Mouse (Mus musculus) intestine, postnatal 0 days (tissue): ENCODE measurements around the gene Enc1. TPM values are rescaled to one million over a fixed set of nuclear protein-coding genes. Genes with fewer than 3 reads are reported as not detected.

Source experiments
- ATAC-seq: fragments of 200-750 bp; cut with Nextera tagmentation; 2 replicates; pipeline ENCODE4 v1.8.0; 2017; ENCODE audit warnings: mild to moderate bottlenecking, moderate TSS enrichment, moderate library complexity
- H3K27ac ChIP-seq: fragments of 300-500 bp; sonication (generic); 2 replicates; pipeline ENCODE4 v1.5.1; 2014; ENCODE audit warnings: mild to moderate bottlenecking, low read depth, low read length, moderate library complexity
- H3K27me3 ChIP-seq: fragments of 300-500 bp; sonication (generic); replicated peaks from 2 replicates; pipeline ENCODE4 v1.6.1; 2014; ENCODE audit warnings: low read length, mixed read lengths; ENCODE audit not compliant: control insufficient read depth, insufficient read depth
- H3K36me3 ChIP-seq: fragments of 300-500 bp; sonication (generic); 2 replicates; pipeline ENCODE4 v1.6.1; 2014; ENCODE audit warnings: mild to moderate bottlenecking, moderate library complexity; ENCODE audit not compliant: control insufficient read depth, insufficient read depth
- H3K4me1 ChIP-seq: fragments of 300-500 bp; sonication (generic); replicated peaks from 2 replicates; pipeline ENCODE4 v1.6.1; 2014; ENCODE audit warnings: antibody characterized with exemption, low read length, mixed read lengths; ENCODE audit not compliant: control insufficient read depth, insufficient read depth
- H3K4me2 ChIP-seq: fragments of 300-500 bp; sonication (generic); replicated peaks from 2 replicates; pipeline ENCODE4 v1.6.1; 2014; ENCODE audit warnings: low read depth, mild to moderate bottlenecking, moderate library complexity
- H3K4me3 ChIP-seq: fragments of 300-500 bp; sonication (generic); 2 replicates; pipeline ENCODE4 v1.5.1; 2014; ENCODE audit warnings: low read depth, low read length
- H3K9ac ChIP-seq: fragments of 300-500 bp; sonication (generic); 2 replicates; pipeline ENCODE4 v1.6.1; 2014; ENCODE audit warnings: mild to moderate bottlenecking, low read depth, low read length
- H3K9me3 ChIP-seq: fragments of 300-500 bp; sonication (generic); 2 replicates; pipeline ENCODE4 v1.6.1; 2016; ENCODE audit warnings: mixed run types; ENCODE audit not compliant: control insufficient read depth
- CTCF ChIP-seq: sonication (generic); IDR thresholded peaks from 2 replicates; pipeline ENCODE4 v1.5.1; 2016; ENCODE audit warnings: low read depth, mild to moderate bottlenecking, control low read depth, antibody characterized with exemption, moderate library complexity
- WGBS: fragments of 180-500 bp; shearing (Covaris S2); extraction: QIAGEN DNeasy Blood & Tissue Kit; methylation state at CpG from one replicate; pipeline ENCODE4 v1.1.7; 2014; 5-methylcytosine and 5-hydroxymethylcytosine counted together
- polyA plus RNA-seq: library from polyadenylated mRNA; unstranded; fragments of >200 nt; fragmentation: Nextera tagmentation; extraction: Ambion mirVana; gene quantifications from 2 replicates; pipeline ENCODE4 v1.2.1, GENCODE M21; 2015

The Enc1 gene
- polyA plus RNA-seq, 1 experiment from 2014 or later, result 2.3 TPM

- Histone ChIP-seq H3K27me3 (no peaks in the 10 kb centered on the region), H3K9me3 (no peaks in the 10 kb centered on the region), H3K27ac (no peak overlapping the region), H3K4me3 (no peak overlapping the region), H3K9ac (no peak overlapping the region), H3K4me1 (peaks cover 9% of the 10 kb centered on the region; the same call in 1 of the 2 replicates), H3K4me2 (no peak overlapping the region), H3K36me3 (peaks cover 47% of the 10 kb centered on the region)
- TF ChIP-seq CTCF, result no peak
- no peak for ATAC-seq
- 88% methylated on average over 16 of the region's 16 CpGs for WGBS
Observed at GRCm38 (mm10) chr13:97246217-97246616, 5.3 kb downstream of the Enc1 start.

GRCm38 (mm10) chr13:97247754-97248153 lies 6.8 kb downstream of the Enc1 start:
- H3K27ac ChIP-seq, result no peak overlapping the region
- H3K4me3 ChIP-seq, result no peak overlapping the region
- 72% methylated on average over 4 of the region's 4 CpGs for WGBS
- H3K4me2 ChIP-seq, result no peak overlapping the region
- H3K9me3 ChIP-seq, result no peaks in the 10 kb centered on the region
- TF ChIP-seq CTCF, result no peak
- H3K4me1 ChIP-seq, result peaks cover 10% of the 10 kb centered on the region; the same call in 1 of the 2 replicates
- H3K36me3 ChIP-seq, result peaks cover 60% of the 10 kb centered on the region
- ATAC-seq, result no peak
- H3K9ac ChIP-seq, result no peak overlapping the region
- no peaks in the 10 kb centered on the region for H3K27me3 ChIP-seq

GRCm38 (mm10) chr13:97249051-97249461 lies 8.2 kb downstream of the Enc1 start:
- Histone ChIP-seq H3K4me1 (peaks cover 5% of the 10 kb centered on the region; the same call in 1 of the 2 replicates), H3K9me3 (no peaks in the 10 kb centered on the region), H3K4me3 (no peak overlapping the region), H3K36me3 (peaks cover 60% of the 10 kb centered on the region), H3K4me2 (no peak overlapping the region), H3K27me3 (no peaks in the 10 kb centered on the region), H3K9ac (no peak overlapping the region), H3K27ac (no peak overlapping the region)
- WGBS, result 42% methylated on average over 5 of the region's 5 CpGs
- TF ChIP-seq CTCF, result no peak
- no peak for ATAC-seq

GRCm38 (mm10) chr13:97249507-97250078 lies 8.7 kb downstream of the Enc1 start:
- H3K9me3 ChIP-seq, result no peaks in the 10 kb centered on the region
- peaks cover 60% of the 10 kb centered on the region for H3K36me3 ChIP-seq
- TF ChIP-seq CTCF, result no peak
- no peak for ATAC-seq
- WGBS, result 80% methylated on average over 5 of the region's 5 CpGs
- no peak overlapping the region for H3K4me2 ChIP-seq
- no peaks in the 10 kb centered on the region for H3K27me3 ChIP-seq
- no peak overlapping the region for H3K27ac ChIP-seq
- H3K4me3 ChIP-seq, result no peak overlapping the region
- H3K9ac ChIP-seq, result no peak overlapping the region
- peaks cover 9% of the 10 kb centered on the region; the same call in 1 of the 2 replicates for H3K4me1 ChIP-seq

GRCm38 (mm10) chr13:97250148-97250547 lies 9.2 kb downstream of the Enc1 start:
- Histone ChIP-seq H3K9ac (no peak overlapping the region), H3K4me2 (no peak overlapping the region), H3K9me3 (no peaks in the 10 kb centered on the region), H3K27ac (no peak overlapping the region), H3K4me1 (peaks cover 9% of the 10 kb centered on the region; the same call in 1 of the 2 replicates), H3K4me3 (no peak overlapping the region), H3K36me3 (peaks cover 55% of the 10 kb centered on the region), H3K27me3 (no peaks in the 10 kb centered on the region)
- WGBS, result 76% methylated on average over 5 of the region's 5 CpGs
- no peak for ATAC-seq
- TF ChIP-seq CTCF, result no peak

GRCm38 (mm10) chr13:97250551-97251380 lies 9.9 kb downstream of the Enc1 start:
- no peak for ATAC-seq
- WGBS, result 84% methylated on average over 20 of the region's 20 CpGs
- H3K27me3 ChIP-seq, result no peaks in the 10 kb centered on the region
- H3K9ac ChIP-seq, result no peak overlapping the region
- no peak overlapping the region for H3K4me2 ChIP-seq
- H3K36me3 ChIP-seq, result peaks cover 48% of the 10 kb centered on the region
- no peak overlapping the region for H3K4me3 ChIP-seq
- TF ChIP-seq CTCF, result no peak
- no peak overlapping the region for H3K27ac ChIP-seq
- H3K4me1 ChIP-seq, result peaks cover 9% of the 10 kb centered on the region; the same call in 1 of the 2 replicates
- H3K9me3 ChIP-seq, result no peaks in the 10 kb centered on the region
